Mouse (Mus musculus): Measurements from ENCODE around the gene C1d.

DNA sequence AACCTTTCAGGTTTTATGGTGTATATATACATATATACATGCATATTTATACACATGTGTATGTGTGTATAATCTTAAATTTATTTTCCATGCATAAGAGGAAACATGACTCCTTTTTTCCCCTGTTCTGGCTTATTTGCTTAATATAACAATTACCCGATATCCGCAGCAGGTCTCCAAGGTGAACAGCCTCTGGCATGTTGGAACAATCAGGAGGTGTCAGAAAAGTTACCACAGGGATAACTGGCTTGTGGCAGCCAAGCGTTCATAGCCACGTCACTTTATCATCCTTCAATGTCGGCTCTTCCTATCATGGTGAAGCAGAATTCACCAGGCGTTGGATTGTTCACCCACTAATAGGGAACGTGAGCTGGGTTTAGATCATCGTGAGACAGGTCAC lies 36.3 kb upstream of the C1d start:
- no peak for TF ChIP-seq CTCF (IDR thresholded peaks at IDR 0.05; ENCODE audit: borderline replicate concordance, insufficient read depth, low read length)
- TF ChIP-seq POLR2A (IDR thresholded peaks at IDR 0.05; ENCODE audit: low read depth, low read length) = no peak
